Mouse (Mus musculus) kidney, adult 2 months (tissue): ENCODE results near the gene Fam155a.
"Not testable (repeated sequence)": the region's sequence is repeated elsewhere in the genome, so short reads cannot be mapped to it uniquely, and the experiment has no call there.

ENCODE experiments used
- CTCF ChIP-seq: fragments of 200-500 bp; conservative IDR thresholded peaks from 2 replicates; pipeline ENCODE4 v1.5.1; 2011; ENCODE audit warnings: low read depth, mild to moderate bottlenecking, control low read depth, low read length, moderate library complexity, mixed read lengths; ENCODE audit not compliant: insufficient read depth, insufficient read length
- POLR2A ChIP-seq: fragments of 200-500 bp; IDR thresholded peaks from one replicate; pipeline ENCODE4 v1.6.1; 2011; ENCODE audit warnings: low read depth, low read length, control low read depth

DNA sequence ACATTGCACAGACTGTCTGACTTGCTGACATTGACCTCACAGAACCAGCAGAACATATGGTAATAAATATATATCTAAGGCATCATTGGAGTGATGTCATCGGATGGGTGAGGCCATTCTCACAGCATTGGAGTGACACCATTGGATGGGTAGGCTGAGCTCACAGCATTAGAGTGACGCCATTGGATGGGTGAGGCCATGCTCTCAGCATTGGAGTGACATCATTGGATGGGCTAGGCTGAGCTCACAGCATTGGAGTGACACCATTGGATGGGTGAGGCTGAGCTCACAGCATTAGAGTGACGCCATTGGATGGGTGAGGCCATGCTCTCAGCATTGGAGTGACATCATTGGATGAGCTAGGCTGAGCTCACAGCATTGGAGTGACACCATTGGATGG lies 110.9 kb downstream of the Fam155a start:
- TF ChIP-seq CTCF, POLR2A: not testable (repeated sequence)
